Mouse (Mus musculus) intestine, embryonic 15.5 days (tissue): ENCODE data around the gene Mical2. TPM values are rescaled to one million over a fixed set of nuclear protein-coding genes. Genes with fewer than 3 reads are reported as not detected.

ENCODE experiments used
- ATAC-seq: fragments of 200-750 bp; cut with Nextera tagmentation; 2 replicates; pipeline ENCODE4 v1.8.0; 2017; ENCODE audit warnings: moderate TSS enrichment, moderate library complexity
- H3K27ac ChIP-seq: fragments of 300-500 bp; sonication (generic); 2 replicates; pipeline ENCODE4 v1.5.1; 2015; ENCODE audit warnings: mild to moderate bottlenecking, inconsistent platforms
- H3K27me3 ChIP-seq: fragments of 300-500 bp; sonication (generic); replicated peaks from 2 replicates; pipeline ENCODE4 v1.6.1; 2015; ENCODE audit warnings: inconsistent platforms
- H3K36me3 ChIP-seq: fragments of 300-500 bp; sonication (generic); 2 replicates; pipeline ENCODE4 v1.6.1; 2015; ENCODE audit warnings: inconsistent platforms
- H3K4me1 ChIP-seq: fragments of 300-500 bp; sonication (generic); replicated peaks from 2 replicates; pipeline ENCODE4 v1.6.1; 2015; ENCODE audit warnings: inconsistent platforms
- H3K4me2 ChIP-seq: fragments of 300-500 bp; sonication (generic); replicated peaks from 2 replicates; pipeline ENCODE4 v1.6.1; 2015; ENCODE audit warnings: mild to moderate bottlenecking, inconsistent platforms
- H3K4me3 ChIP-seq: fragments of 300-500 bp; sonication (generic); replicated peaks from 2 replicates; pipeline ENCODE4 v1.5.1; 2015; ENCODE audit warnings: inconsistent platforms
- H3K9ac ChIP-seq: fragments of 300-500 bp; sonication (generic); 2 replicates; pipeline ENCODE4 v1.6.1; 2015; ENCODE audit warnings: inconsistent platforms
- H3K9me3 ChIP-seq: fragments of 300-500 bp; sonication (generic); 2 replicates; pipeline ENCODE4 v1.6.1; 2016; ENCODE audit warnings: inconsistent platforms
- WGBS: fragments of 180-500 bp; shearing (Covaris S2); methylation state at CpG from one replicate; pipeline ENCODE4 v1.1.7; 2015; 5-methylcytosine and 5-hydroxymethylcytosine counted together
- polyA plus RNA-seq: library from polyadenylated mRNA; unstranded; fragments of >200 nt; fragmentation: Nextera tagmentation; extraction: Ambion mirVana; gene quantifications from 2 replicates; pipeline ENCODE4 v1.2.1, GENCODE M21; 2015

Mical2 gene
- polyA plus RNA-seq, 1 experiment from 2014 or later: 18.6 TPM

GRCm38 (mm10) chr7:112313670-112314069 lies 88.0 kb downstream of the Mical2 start:
- Histone ChIP-seq H3K27ac (no peak overlapping the region), H3K4me3 (no peak overlapping the region), H3K4me2 (no peak overlapping the region), H3K27me3 (no peaks in the 10 kb centered on the region), H3K4me1 (no peaks in the 10 kb centered on the region), H3K9me3 (no peaks in the 10 kb centered on the region), H3K36me3 (0 out of 2 replicates have a peak, but pooled peaks cover 5% of the 10 kb centered on the region), H3K9ac (no peak overlapping the region)
- 56% methylated on average over 5 of the region's 5 CpGs for WGBS
- no peak for ATAC-seq

GRCm38 (mm10) chr7:112316239-112316638 lies 90.6 kb downstream of the Mical2 start:
- 0 out of 2 replicates have a peak, but pooled peaks have one; percentile 13 for ATAC-seq
- WGBS: 77% methylated on average over 1 of the region's 1 CpGs
- H3K36me3 ChIP-seq: 0 out of 2 replicates have a peak, but pooled peaks cover 5% of the 10 kb centered on the region
- no peaks in the 10 kb centered on the region for H3K9me3 ChIP-seq
- peaks cover 3% of the 10 kb centered on the region for H3K4me1 ChIP-seq
- no peaks in the 10 kb centered on the region for H3K27me3 ChIP-seq
- no peak overlapping the region for H3K4me2 ChIP-seq
- no peak overlapping the region for H3K9ac ChIP-seq
- H3K4me3 ChIP-seq: no peak overlapping the region
- H3K27ac ChIP-seq: no peak overlapping the region

- H3K9ac ChIP-seq: no peak overlapping the region
- ATAC-seq: no peak
- 0 out of 2 replicates have a peak, but pooled peaks cover 4% of the 10 kb centered on the region for H3K36me3 ChIP-seq
- H3K9me3 ChIP-seq: no peaks in the 10 kb centered on the region
- H3K27ac ChIP-seq: no peak overlapping the region
- H3K4me2 ChIP-seq: no peak overlapping the region
- H3K27me3 ChIP-seq: no peaks in the 10 kb centered on the region
- 43% methylated on average over 5 of the region's 5 CpGs for WGBS
- no peak overlapping the region for H3K4me3 ChIP-seq
- H3K4me1 ChIP-seq: peaks cover 3% of the 10 kb centered on the region
Observed at GRCm38 (mm10) chr7:112317491-112317890, 91.8 kb downstream of the Mical2 start.

- no peak for ATAC-seq
- Histone ChIP-seq H3K4me2 (no peak overlapping the region), H3K27me3 (no peaks in the 10 kb centered on the region), H3K27ac (no peak overlapping the region), H3K4me1 (peaks cover 3% of the 10 kb centered on the region), H3K9ac (no peak overlapping the region), H3K9me3 (no peaks in the 10 kb centered on the region), H3K4me3 (no peak overlapping the region), H3K36me3 (0 out of 2 replicates have a peak, but pooled peaks cover 6% of the 10 kb centered on the region)
- 93% methylated on average over 11 of the region's 11 CpGs for WGBS
Observed at GRCm38 (mm10) chr7:112318306-112318705, 92.7 kb downstream of the Mical2 start.

GRCm38 (mm10) chr7:112319419-112319818 lies 93.8 kb downstream of the Mical2 start:
- 79% methylated on average over 4 of the region's 4 CpGs for WGBS
- Histone ChIP-seq H3K27me3 (no peaks in the 10 kb centered on the region), H3K9me3 (no peaks in the 10 kb centered on the region), H3K9ac (no peak overlapping the region), H3K36me3 (peaks cover 15% of the 10 kb centered on the region), H3K4me1 (peaks cover 3% of the 10 kb centered on the region), H3K4me2 (no peak overlapping the region), H3K27ac (no peak overlapping the region), H3K4me3 (no peak overlapping the region)
- no peak for ATAC-seq

- no peak for ATAC-seq
- WGBS: 94% methylated on average over 3 of the region's 3 CpGs
- H3K27ac ChIP-seq: no peak overlapping the region
- no peak overlapping the region for H3K4me3 ChIP-seq
- H3K4me1 ChIP-seq: peaks cover 3% of the 10 kb centered on the region
- no peak overlapping the region for H3K4me2 ChIP-seq
- H3K9me3 ChIP-seq: no peaks in the 10 kb centered on the region
- H3K27me3 ChIP-seq: no peaks in the 10 kb centered on the region
- peaks cover 17% of the 10 kb centered on the region for H3K36me3 ChIP-seq
- no peak overlapping the region for H3K9ac ChIP-seq
Observed at GRCm38 (mm10) chr7:112320052-112320730, 94.5 kb downstream of the Mical2 start.

- Histone ChIP-seq H3K27me3 (no peaks in the 10 kb centered on the region), H3K9me3 (no peaks in the 10 kb centered on the region), H3K4me3 (no peak overlapping the region), H3K9ac (no peak overlapping the region), H3K36me3 (peaks cover 17% of the 10 kb centered on the region), H3K4me2 (no peak overlapping the region), H3K27ac (peak overlapping the region; percentile 45; the same call in 1 of the 2 replicates), H3K4me1 (peaks cover 3% of the 10 kb centered on the region)
- 81% methylated on average over 9 of the region's 9 CpGs for WGBS
- ATAC-seq: peak; percentile 82
Observed at GRCm38 (mm10) chr7:112321798-112322794, 96.4 kb downstream of the Mical2 start.

GRCm38 (mm10) chr7:112324577-112324976 lies 98.9 kb downstream of the Mical2 start:
- Histone ChIP-seq H3K4me1 (peaks cover 2% of the 10 kb centered on the region), H3K4me2 (no peak overlapping the region), H3K4me3 (no peak overlapping the region), H3K27ac (no peak overlapping the region), H3K9me3 (no peaks in the 10 kb centered on the region), H3K27me3 (no peaks in the 10 kb centered on the region), H3K9ac (no peak overlapping the region), H3K36me3 (peaks cover 26% of the 10 kb centered on the region)
- 92% methylated on average over 5 of the region's 5 CpGs for WGBS
- ATAC-seq: no peak

- no peak overlapping the region for H3K27ac ChIP-seq
- H3K36me3 ChIP-seq: peaks cover 26% of the 10 kb centered on the region
- H3K4me1 ChIP-seq: no peaks in the 10 kb centered on the region; the same call in 1 of the 2 replicates
- no peak overlapping the region for H3K4me2 ChIP-seq
- H3K4me3 ChIP-seq: no peak overlapping the region
- no peak overlapping the region for H3K9ac ChIP-seq
- H3K27me3 ChIP-seq: no peaks in the 10 kb centered on the region
- H3K9me3 ChIP-seq: no peaks in the 10 kb centered on the region
- no peak for ATAC-seq
- WGBS: 92% methylated on average over 4 of the region's 4 CpGs
Observed at GRCm38 (mm10) chr7:112326852-112327251, 101.2 kb downstream of the Mical2 start.

- 0 out of 2 replicates have a peak, but pooled peaks have one; percentile 31 for ATAC-seq
- H3K4me2 ChIP-seq: no peak overlapping the region
- H3K36me3 ChIP-seq: peaks cover 14% of the 10 kb centered on the region
- no peaks in the 10 kb centered on the region for H3K9me3 ChIP-seq
- 24% methylated on average over 1 of the region's 1 CpGs for WGBS
- H3K4me3 ChIP-seq: no peak overlapping the region
- H3K27me3 ChIP-seq: no peaks in the 10 kb centered on the region
- no peak overlapping the region for H3K27ac ChIP-seq
- no peaks in the 10 kb centered on the region for H3K4me1 ChIP-seq
- H3K9ac ChIP-seq: no peak overlapping the region
Observed at GRCm38 (mm10) chr7:112328969-112329368, 103.3 kb downstream of the Mical2 start.

- H3K27me3 ChIP-seq: no peaks in the 10 kb centered on the region
- H3K9ac ChIP-seq: no peak overlapping the region
- H3K4me2 ChIP-seq: no peak overlapping the region
- WGBS: 77% methylated on average over 7 of the region's 7 CpGs
- peaks cover 10% of the 10 kb centered on the region for H3K36me3 ChIP-seq
- H3K9me3 ChIP-seq: no peaks in the 10 kb centered on the region
- ATAC-seq: no peak
- H3K4me1 ChIP-seq: no peaks in the 10 kb centered on the region
- no peak overlapping the region for H3K4me3 ChIP-seq
- H3K27ac ChIP-seq: no peak overlapping the region
Observed at GRCm38 (mm10) chr7:112329496-112329895, 103.8 kb downstream of the Mical2 start.

GRCm38 (mm10) chr7:112330935-112331334 lies 105.3 kb downstream of the Mical2 start:
- Histone ChIP-seq H3K9me3 (no peaks in the 10 kb centered on the region), H3K4me2 (no peak overlapping the region), H3K36me3 (peaks cover 8% of the 10 kb centered on the region), H3K27me3 (no peaks in the 10 kb centered on the region), H3K4me1 (peaks cover 2% of the 10 kb centered on the region), H3K9ac (no peak overlapping the region), H3K27ac (no peak overlapping the region), H3K4me3 (no peak overlapping the region)
- no peak for ATAC-seq
- 59% methylated on average over 8 of the region's 8 CpGs for WGBS
